Mouse (Mus musculus) right cerebral cortex, postnatal 4 days (tissue): ENCODE results near the gene Pcmtd2.
A peak's percentile ranks its signal among the peaks of the same experiment; 100 is the strongest.
"Not testable (repeated sequence)": the region's sequence is repeated elsewhere in the genome, so short reads cannot be mapped to it uniquely, and the experiment has no call there.

Experiments
- DNase-seq: peaks from one replicate; pipeline ENCODE4 v3.0.0-alpha.2; 2022

Pcmtd2 gene

GRCm38 (mm10) chr2:181837372-181838292, at the start of gene Pcmtd2:
TSS of gene Pcmtd2 (plus strand) at chr2:181837854.
- DNase-seq: peak; percentile 91

- DNase-seq: no peak
Measured at GRCm38 (mm10) chr2:181789396-181789795, 48.3 kb upstream of the Pcmtd2 start.

- not testable (repeated sequence) for DNase-seq
Measured at GRCm38 (mm10) chr2:181793186-181793585, 44.5 kb upstream of the Pcmtd2 start.

- DNase-seq: peak; percentile 11
Measured at GRCm38 (mm10) chr2:181795641-181796130, 42.0 kb upstream of the Pcmtd2 start.

GRCm38 (mm10) chr2:181797672-181798071, 40.0 kb upstream of the Pcmtd2 start:
- no peak for DNase-seq

- no peak for DNase-seq
Measured at GRCm38 (mm10) chr2:181829032-181829650, 8.5 kb upstream of the Pcmtd2 start.

- no peak for DNase-seq
Measured at GRCm38 (mm10) chr2:181832745-181833144, 4.9 kb upstream of the Pcmtd2 start.

- DNase-seq: no peak
Measured at GRCm38 (mm10) chr2:181838293-181838680, 633 bp downstream of the Pcmtd2 start.

- no peak for DNase-seq
Measured at GRCm38 (mm10) chr2:181845709-181846394, 8.2 kb downstream of the Pcmtd2 start.

- peak; percentile 88 for DNase-seq
Measured at GRCm38 (mm10) chr2:181863791-181864535, 26.3 kb downstream of the Pcmtd2 start, which contains the start of gene Polr3k. TSS of gene Polr3k (plus strand) at chr2:181864337.

GRCm38 (mm10) chr2:181864536-181864860, 26.8 kb downstream of the Pcmtd2 start:
- peak; percentile 20 for DNase-seq

GRCm38 (mm10) chr2:181866931-181867330, 29.3 kb downstream of the Pcmtd2 start:
- DNase-seq: peak; percentile 71

GRCm38 (mm10) chr2:181871039-181871438, 33.4 kb downstream of the Pcmtd2 start:
- DNase-seq: no peak

GRCm38 (mm10) chr2:181878903-181879302, 41.2 kb downstream of the Pcmtd2 start:
- no peak for DNase-seq

GRCm38 (mm10) chr2:181883022-181883749, 45.5 kb downstream of the Pcmtd2 start:
- DNase-seq: no peak
